Mouse (Mus musculus) lung, postnatal 0 days (tissue): ENCODE data around the gene Zan.
A peak's percentile ranks its signal among the peaks of the same experiment; 100 is the strongest.

ENCODE experiments used
- CTCF ChIP-seq: IDR thresholded peaks from 2 replicates; pipeline ENCODE4 v1.5.1; 2016; ENCODE audit warnings: antibody characterized with exemption, mild to moderate bottlenecking
- EP300 ChIP-seq: IDR thresholded peaks from 2 replicates; pipeline ENCODE4 v1.6.1; 2016; ENCODE audit warnings: antibody characterized with exemption, mild to moderate bottlenecking, control low read depth

- peak; percentile 45 for TF ChIP-seq CTCF
- TF ChIP-seq EP300, result no peak
These were observed 82.4 kb downstream of the Zan start for GRCm38 (mm10) chr5:137394456-137394855.
